Mouse (Mus musculus): ENCODE data around the gene Stpg1. TPM values are rescaled to one million over a fixed set of nuclear protein-coding genes. Genes with fewer than 3 reads are reported as not detected.

Gene Stpg1
- polyA plus RNA-seq, 1 experiment from 2014 or later: not detected

DNA sequence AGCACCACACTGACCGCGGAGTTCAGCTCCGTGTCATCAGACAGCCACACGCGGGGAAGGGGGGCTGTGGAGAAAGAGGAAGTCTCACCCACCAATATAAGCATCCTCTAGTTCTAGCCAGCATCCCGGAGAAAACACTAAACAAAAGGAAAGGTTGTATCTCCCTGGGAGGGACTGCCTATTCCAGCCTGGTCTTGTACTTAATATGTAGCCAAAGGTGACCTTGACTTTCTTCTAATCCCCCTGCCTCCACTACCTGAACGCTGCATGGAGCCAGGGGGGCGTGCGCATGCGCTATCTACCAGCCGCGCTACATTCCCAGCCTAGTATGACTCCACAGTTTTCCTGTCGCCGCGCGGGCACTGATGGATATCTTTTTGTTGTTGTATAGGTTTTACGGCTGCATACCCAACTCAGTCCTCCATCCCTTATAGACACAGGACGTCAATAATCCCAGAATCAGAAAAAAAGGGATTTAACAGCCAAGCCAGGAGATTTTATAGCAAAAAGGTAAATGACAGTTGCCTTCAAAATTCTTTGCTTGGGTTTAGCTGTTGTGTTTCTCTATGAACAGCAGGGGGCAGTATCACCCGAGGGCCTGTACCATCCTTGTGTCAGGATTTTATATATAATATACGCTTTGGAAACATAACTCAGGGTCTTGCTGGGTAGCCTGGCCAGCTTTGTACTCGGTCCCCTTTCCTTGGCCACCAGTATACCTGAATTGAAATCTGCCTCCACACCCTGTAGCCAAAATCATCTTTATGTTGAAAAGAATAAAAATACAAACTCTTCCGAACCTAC, 13.2 kb downstream of the Stpg1 start:
- Histone ChIP-seq H3K4me1 (ENCODE audit: insufficient read depth) (peaks cover 5% of the 10 kb centered on the region), H3K4me2 (ENCODE audit: low read depth, low read length) (peak overlapping the region; percentile 63), H3K9me3 (ENCODE audit: low read length) (no peaks in the 10 kb centered on the region), H3K9ac (replicated peaks) (peak overlapping the region; percentile 33; the same call in 1 of the 2 replicates), H3K36me3 (replicated peaks; ENCODE audit: insufficient read depth, low read length) (no peaks in the 10 kb centered on the region), H3K27ac (ENCODE audit: low read depth) (no peak overlapping the region), H3K27me3 (ENCODE audit: insufficient read depth, low read length) (no peaks in the 10 kb centered on the region), H3K4me3 (ENCODE audit: low read depth, low read length) (peak overlapping the region; percentile 8; the same call in 1 of the 2 replicates)
- ATAC-seq (peak; percentile 72), DNase-seq (peak; percentile 65)
- WGBS (ENCODE audit: insufficient replicate concordance): 11% methylated on average over 22 of the region's 22 CpGs
- no peak for TF ChIP-seq EP300 (IDR thresholded peaks at IDR 0.05; ENCODE audit: low read depth)
- peak; percentile 79 for TF ChIP-seq CTCF (IDR thresholded peaks at IDR 0.05; ENCODE audit: low read depth)

- H3K4me2 ChIP-seq (ENCODE audit: low read depth, low read length): no peak overlapping the region
- no peak overlapping the region for H3K4me3 ChIP-seq (ENCODE audit: low read depth, low read length)
- TF ChIP-seq CTCF (IDR thresholded peaks at IDR 0.05; ENCODE audit: low read depth): peak; percentile 92
- no peak for TF ChIP-seq EP300 (IDR thresholded peaks at IDR 0.05; ENCODE audit: low read depth)
- no peaks in the 10 kb centered on the region for H3K27me3 ChIP-seq (ENCODE audit: insufficient read depth, low read length)
- WGBS (ENCODE audit: insufficient replicate concordance): 23% methylated on average over 13 of the region's 13 CpGs
- peaks cover 5% of the 10 kb centered on the region for H3K4me1 ChIP-seq (ENCODE audit: insufficient read depth)
- DNase-seq (peak; percentile 74), ATAC-seq (no peak)
- H3K9me3 ChIP-seq (ENCODE audit: low read length): no peaks in the 10 kb centered on the region
- H3K36me3 ChIP-seq (replicated peaks; ENCODE audit: insufficient read depth, low read length): no peaks in the 10 kb centered on the region
- no peak overlapping the region for H3K9ac ChIP-seq (replicated peaks)
- H3K27ac ChIP-seq (ENCODE audit: low read depth): no peak overlapping the region
Observed at GRCm38 (mm10) chr4:135508419-135509039, 13.9 kb downstream of the Stpg1 start.

- no peaks in the 10 kb centered on the region for H3K27me3 ChIP-seq (ENCODE audit: insufficient read depth, low read length)
- H3K27ac ChIP-seq (ENCODE audit: low read depth): no peak overlapping the region
- no peak for TF ChIP-seq CTCF (IDR thresholded peaks at IDR 0.05; ENCODE audit: low read depth)
- TF ChIP-seq EP300 (IDR thresholded peaks at IDR 0.05; ENCODE audit: low read depth): no peak
- H3K9ac ChIP-seq (replicated peaks): no peak overlapping the region
- peaks cover 5% of the 10 kb centered on the region for H3K4me1 ChIP-seq (ENCODE audit: insufficient read depth)
- no peak for DNase-seq
- H3K4me3 ChIP-seq (ENCODE audit: low read depth, low read length): no peak overlapping the region
- H3K9me3 ChIP-seq (ENCODE audit: low read length): no peaks in the 10 kb centered on the region
- WGBS (ENCODE audit: insufficient replicate concordance): 65% methylated on average over 12 of the region's 12 CpGs
- H3K4me2 ChIP-seq (ENCODE audit: low read depth, low read length): no peak overlapping the region
- ATAC-seq: no peak
- H3K36me3 ChIP-seq (replicated peaks; ENCODE audit: insufficient read depth, low read length): no peaks in the 10 kb centered on the region
Observed at GRCm38 (mm10) chr4:135509515-135509914, 14.9 kb downstream of the Stpg1 start.

- Histone ChIP-seq H3K4me1 (ENCODE audit: insufficient read depth) (peaks cover 6% of the 10 kb centered on the region), H3K27me3 (ENCODE audit: insufficient read depth, low read length) (no peaks in the 10 kb centered on the region), H3K27ac (ENCODE audit: low read depth) (no peak overlapping the region), H3K36me3 (replicated peaks; ENCODE audit: insufficient read depth, low read length) (no peaks in the 10 kb centered on the region), H3K4me2 (ENCODE audit: low read depth, low read length) (no peak overlapping the region), H3K4me3 (ENCODE audit: low read depth, low read length) (no peak overlapping the region), H3K9ac (replicated peaks) (no peak overlapping the region), H3K9me3 (ENCODE audit: low read length) (no peaks in the 10 kb centered on the region)
- ATAC-seq (no peak), DNase-seq (no peak)
- 83% methylated on average over 7 of the region's 7 CpGs for WGBS (ENCODE audit: insufficient replicate concordance)
- TF ChIP-seq CTCF (IDR thresholded peaks at IDR 0.05; ENCODE audit: low read depth) (no peak), EP300 (IDR thresholded peaks at IDR 0.05; ENCODE audit: low read depth) (no peak)
Observed at GRCm38 (mm10) chr4:135513865-135514264, 19.3 kb downstream of the Stpg1 start.

GRCm38 (mm10) chr4:135514925-135515324, 20.3 kb downstream of the Stpg1 start:
- 59% methylated on average over 14 of the region's 14 CpGs for WGBS (ENCODE audit: insufficient replicate concordance)
- no peak overlapping the region for H3K4me3 ChIP-seq (ENCODE audit: low read depth, low read length)
- H3K27me3 ChIP-seq (ENCODE audit: insufficient read depth, low read length): no peaks in the 10 kb centered on the region
- H3K36me3 ChIP-seq (replicated peaks; ENCODE audit: insufficient read depth, low read length): no peaks in the 10 kb centered on the region
- no peaks in the 10 kb centered on the region for H3K9me3 ChIP-seq (ENCODE audit: low read length)
- TF ChIP-seq CTCF (IDR thresholded peaks at IDR 0.05; ENCODE audit: low read depth): no peak
- TF ChIP-seq EP300 (IDR thresholded peaks at IDR 0.05; ENCODE audit: low read depth): no peak
- no peak overlapping the region for H3K27ac ChIP-seq (ENCODE audit: low read depth)
- H3K4me2 ChIP-seq (ENCODE audit: low read depth, low read length): no peak overlapping the region
- ATAC-seq (no peak), DNase-seq (no peak)
- no peak overlapping the region for H3K9ac ChIP-seq (replicated peaks)
- H3K4me1 ChIP-seq (ENCODE audit: insufficient read depth): peaks cover 6% of the 10 kb centered on the region
